In genomic region chr2:106715674-106716364, GRCm38 (mm10) we compare ENCODE assay signal across 19 mouse cellular contexts. TPM values are rescaled to one million over a fixed set of nuclear protein-coding genes. Genes with fewer than 3 reads are reported as not detected.
DNase-seq lines count a peak whose midpoint lies in the region; ATAC-seq and TF ChIP-seq lines count a peak whose summit lies in the region.
"Had no signal": no experiment of that assay in that cellular context is flagged by ENCODE, and none has a peak within 500 bp of the region (broad histone marks: within the 10 kb centered on the region; RNA-seq: fewer than 3 reads in every experiment).

No protein-coding gene starts in this region.

- WGBS in kidney, adult 2 months: 58% methylated on average over 10 of the region's 10 CpGs
- WGBS in midbrain, embryonic 12.5 days: 34% methylated on average over 10 of the region's 10 CpGs
- WGBS in intestine, embryonic 15.5 days: 85% methylated on average over 10 of the region's 10 CpGs

- H3K27ac ChIP-seq in kidney, adult 2 months (ENCODE audit: insufficient read depth, low read depth, low read length): no peak overlapping the region
- peak overlapping the region; percentile 62 for H3K27ac ChIP-seq in midbrain, embryonic 12.5 days (replicated peaks)
- H3K27ac ChIP-seq in intestine, embryonic 15.5 days: no peak overlapping the region
- H3K27ac ChIP-seq: heart, embryonic 10.5 days; limb, embryonic 10.5 days; liver, embryonic 15.5 days had no signal

- H3K27me3 ChIP-seq in kidney, adult 2 months (replicated peaks; ENCODE audit: control insufficient read depth, insufficient read depth, low read length): no peaks in the 10 kb centered on the region
- H3K27me3 ChIP-seq in midbrain, embryonic 12.5 days: no peaks in the 10 kb centered on the region
- H3K27me3 ChIP-seq in intestine, embryonic 15.5 days (replicated peaks): no peaks in the 10 kb centered on the region
- H3K27me3 ChIP-seq: liver, embryonic 15.5 days had no signal

- no peak for TF ChIP-seq CTCF in kidney, adult 2 months (conservative IDR thresholded peaks at IDR 0.05; ENCODE audit: insufficient read depth, insufficient read length, low read depth, low read length)

- peak; percentile 90 for ATAC-seq in midbrain, embryonic 12.5 days (ENCODE audit: low FRiP score, low read depth)
- ATAC-seq in intestine, embryonic 15.5 days: no peak

- H3K36me3 ChIP-seq in kidney, adult 2 months (ENCODE audit: control insufficient read depth, insufficient read depth, low read length): no peaks in the 10 kb centered on the region
- no peaks in the 10 kb centered on the region for H3K36me3 ChIP-seq in midbrain, embryonic 12.5 days
- no peaks in the 10 kb centered on the region for H3K36me3 ChIP-seq in intestine, embryonic 15.5 days
- H3K36me3 ChIP-seq: liver, embryonic 15.5 days had no signal

- no peaks in the 10 kb centered on the region for H3K9me3 ChIP-seq in midbrain, embryonic 12.5 days
- H3K9me3 ChIP-seq in intestine, embryonic 15.5 days: no peaks in the 10 kb centered on the region
- H3K9me3 ChIP-seq: heart, embryonic 10.5 days; limb, embryonic 10.5 days; liver, embryonic 15.5 days had no signal

- no peaks in the 10 kb centered on the region for H3K4me1 ChIP-seq in kidney, adult 2 months (ENCODE audit: control insufficient read depth, insufficient read depth, low read length)
- peaks cover 46% of the 10 kb centered on the region for H3K4me1 ChIP-seq in midbrain, embryonic 12.5 days
- no peaks in the 10 kb centered on the region for H3K4me1 ChIP-seq in intestine, embryonic 15.5 days (replicated peaks)

- H3K9ac ChIP-seq in midbrain, embryonic 12.5 days (replicated peaks): no peak overlapping the region
- no peak overlapping the region for H3K9ac ChIP-seq in intestine, embryonic 15.5 days
- H3K9ac ChIP-seq: liver, embryonic 15.5 days had no signal

- H3K4me2 ChIP-seq in midbrain, embryonic 12.5 days (replicated peaks): no peak overlapping the region
- H3K4me2 ChIP-seq in intestine, embryonic 15.5 days (replicated peaks): no peak overlapping the region
- H3K4me2 ChIP-seq: liver, embryonic 15.5 days had no signal

- peak; percentile 15 for DNase-seq in kidney, adult 2 months
- DNase-seq in kidney, postnatal 10 days: no peak
- DNase-seq in right cerebral cortex, postnatal 10 days (ENCODE audit: low spot score in 2 of 2): peak; percentile 45 to 71
- no peak for DNase-seq in right cerebral cortex, postnatal 25 days
- DNase-seq in gastrocnemius, postnatal 10 days: no peak
- no peak for DNase-seq in thymus, postnatal 25 days
- DNase-seq: adrenal gland, postnatal 25 days; B cell, adult 2 months; cerebellum, adult 11-12 months; heart, postnatal 4 days; kidney, postnatal 4 days; lung, postnatal 36 days; thymus, adult 2 months had no signal

- H3K4me3 ChIP-seq in kidney, adult 2 months (ENCODE audit: insufficient read depth, low read depth, low read length): no peak overlapping the region
- H3K4me3 ChIP-seq in midbrain, embryonic 12.5 days: no peak overlapping the region
- no peak overlapping the region for H3K4me3 ChIP-seq in intestine, embryonic 15.5 days (replicated peaks)
- H3K4me3 ChIP-seq: heart, embryonic 10.5 days; limb, embryonic 10.5 days; liver, embryonic 15.5 days; myocyte had no signal

- TF ChIP-seq POLR2A in kidney, adult 2 months (IDR thresholded peaks at IDR 0.05; ENCODE audit: low read depth, low read length): no peak

RNA-seq across cellular contexts. Expression of gene Mpped2, which starts 22.8 kb away (rescaled TPM):
- polyA plus RNA-seq in kidney, adult 2 months (2012; rRNA removed): 3.4 and 4.1 TPM in 2 replicates
- 95.4 and 112 TPM in 2 replicates for polyA plus RNA-seq in midbrain, embryonic 12.5 days (2016; fragmentation: Nextera tagmentation; extraction: Ambion mirVana)
- 27.5 and 28.6 TPM in 2 replicates for polyA plus RNA-seq in intestine, embryonic 15.5 days (2015; fragmentation: Nextera tagmentation; extraction: Ambion mirVana)
- total RNA-seq in gastrocnemius, postnatal 10 days (2021): 1 to 10 TPM; 3.1 to 4.7 TPM
- polyA plus RNA-seq: myocyte had no signal

Comparison
In these comparisons a context has a peak if more than half of its experiments do, and no peak if none do; other contexts are left out.
1. DNase-seq: peak in kidney, adult 2 months (single experiment) and right cerebral cortex, postnatal 10 days (2 of 2); none in kidney, postnatal 10 days (single experiment), right cerebral cortex, postnatal 25 days (single experiment), gastrocnemius, postnatal 10 days (single experiment) and thymus, postnatal 25 days (single experiment).